Mouse (Mus musculus): ENCODE measurements at regions not wholly inside any gene's neighbourhood (a gene's known extent, or its start where the extent isn't known, plus 50 kb on each side); places are given as distances from the start of the nearest gene placed in this dataset.
A peak's percentile ranks its signal among the peaks of the same experiment; 100 is the strongest.
"Not testable (repeated sequence)": the region's sequence is repeated elsewhere in the genome, so short reads cannot be mapped to it uniquely, and the experiment has no call there.

- DNase-seq: no peak
Observed at GRCm38 (mm10) chr10:108111398-108111797, 50.6 kb upstream of the Ppp1r12a start.

- DNase-seq: no peak
Observed at GRCm38 (mm10) chr10:108110891-108111290, 51.1 kb upstream of the Ppp1r12a start.

- DNase-seq: no peak
Observed at GRCm38 (mm10) chr10:108110197-108110596, 51.8 kb upstream of the Ppp1r12a start.

- not testable (repeated sequence) for DNase-seq
Observed at GRCm38 (mm10) chr10:108108500-108108899, 53.5 kb upstream of the Ppp1r12a start.

- DNase-seq: peak; percentile 10
Observed at GRCm38 (mm10) chr10:108101521-108101920, 60.5 kb upstream of the Ppp1r12a start.

- no peak for DNase-seq
Observed at GRCm38 (mm10) chr10:108093043-108093442, 69.0 kb upstream of the Ppp1r12a start.

GRCm38 (mm10) chr10:108089375-108089981 is 72.5 kb upstream of the Ppp1r12a start:
- DNase-seq: peak; percentile 68

GRCm38 (mm10) chr10:108088883-108089282 is 73.1 kb upstream of the Ppp1r12a start:
- DNase-seq: no peak

- DNase-seq: no peak
Observed at GRCm38 (mm10) chr10:108088209-108088608, 73.8 kb upstream of the Ppp1r12a start.

- DNase-seq: no peak
Observed at GRCm38 (mm10) chr10:108083220-108083619, 78.8 kb upstream of the Ppp1r12a start.

GRCm38 (mm10) chr10:108075144-108075543 is 86.8 kb upstream of the Ppp1r12a start:
- no peak for DNase-seq

- no peak for DNase-seq
Observed at GRCm38 (mm10) chr10:108073828-108074227, 88.2 kb upstream of the Ppp1r12a start.

- no peak for DNase-seq
Observed at GRCm38 (mm10) chr10:108072211-108072610, 89.8 kb upstream of the Ppp1r12a start.

GRCm38 (mm10) chr10:108071424-108071823 is 90.6 kb upstream of the Ppp1r12a start:
- DNase-seq: no peak

- peak; percentile 22 for DNase-seq
Observed at GRCm38 (mm10) chr10:108067723-108068122, 94.3 kb upstream of the Ppp1r12a start.

GRCm38 (mm10) chr10:108066241-108066640 is 95.8 kb upstream of the Ppp1r12a start:
- DNase-seq: peak; percentile 68

GRCm38 (mm10) chr10:108061813-108062435 is 100.1 kb upstream of the Ppp1r12a start:
- no peak for DNase-seq

GRCm38 (mm10) chr10:108060554-108060953 is 101.4 kb upstream of the Ppp1r12a start:
- DNase-seq: no peak

- no peak for DNase-seq
Observed at GRCm38 (mm10) chr10:108051637-108052036, 110.4 kb upstream of the Ppp1r12a start.

GRCm38 (mm10) chr10:108048426-108048825 is 113.6 kb upstream of the Ppp1r12a start:
- no peak for DNase-seq

- DNase-seq: peak; percentile 32
Observed at GRCm38 (mm10) chr10:108043519-108043918, 118.5 kb upstream of the Ppp1r12a start.

- no peak for DNase-seq
Observed at GRCm38 (mm10) chr10:108040027-108040426, 122.0 kb upstream of the Ppp1r12a start.

GRCm38 (mm10) chr10:108036486-108037109 is 124.7 kb upstream of the Otogl start:
- no peak for DNase-seq

GRCm38 (mm10) chr10:108034068-108034467 is 122.1 kb upstream of the Otogl start:
- DNase-seq: no peak

Measured in kidney, postnatal 10 days (tissue).